Mouse (Mus musculus) kidney, adult 2 months (tissue): ENCODE measurements around the gene Atxn7l3.

Experiments
- CTCF ChIP-seq: fragments of 200-500 bp; conservative IDR thresholded peaks from 2 replicates; pipeline ENCODE4 v1.5.1; 2011; ENCODE audit warnings: low read depth, mild to moderate bottlenecking, control low read depth, low read length, moderate library complexity, mixed read lengths; ENCODE audit not compliant: insufficient read depth, insufficient read length
- POLR2A ChIP-seq: fragments of 200-500 bp; IDR thresholded peaks from one replicate; pipeline ENCODE4 v1.6.1; 2011; ENCODE audit warnings: low read depth, low read length, control low read depth

GRCm38 (mm10) chr11:102330039-102330438 is 33.6 kb upstream of the Atxn7l3 start:
- TF ChIP-seq POLR2A (no peak), CTCF (no peak)
